Mouse (Mus musculus) retina, adult 2 months (tissue): ENCODE results near the gene Kctd12.

Source experiments
- DNase-seq: peaks from one replicate; pipeline ENCODE4 v3.0.0-alpha.2; 2012; ENCODE audit warnings: low read depth, low spot score

Kctd12 gene

DNA sequence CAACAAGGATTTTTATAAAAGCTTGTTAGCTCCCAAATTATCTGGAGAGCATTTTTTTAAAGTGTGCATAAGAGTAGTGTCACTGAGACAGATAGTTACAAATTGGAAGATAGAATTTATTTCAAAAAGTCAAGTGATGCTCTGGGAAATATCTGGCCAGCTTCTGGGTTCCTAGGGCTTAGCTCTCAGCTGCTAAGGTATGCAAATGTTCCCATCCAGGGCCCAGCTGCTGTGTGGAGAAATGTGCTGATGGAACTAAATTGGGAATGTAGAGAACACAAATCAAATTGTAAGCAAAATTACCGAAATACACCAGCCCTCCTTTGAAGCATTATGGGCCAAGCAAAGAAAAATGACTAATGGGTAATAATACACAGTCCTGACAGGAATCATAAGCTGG is 16.6 kb downstream of the Kctd12 start:
- no peak for DNase-seq

DNA sequence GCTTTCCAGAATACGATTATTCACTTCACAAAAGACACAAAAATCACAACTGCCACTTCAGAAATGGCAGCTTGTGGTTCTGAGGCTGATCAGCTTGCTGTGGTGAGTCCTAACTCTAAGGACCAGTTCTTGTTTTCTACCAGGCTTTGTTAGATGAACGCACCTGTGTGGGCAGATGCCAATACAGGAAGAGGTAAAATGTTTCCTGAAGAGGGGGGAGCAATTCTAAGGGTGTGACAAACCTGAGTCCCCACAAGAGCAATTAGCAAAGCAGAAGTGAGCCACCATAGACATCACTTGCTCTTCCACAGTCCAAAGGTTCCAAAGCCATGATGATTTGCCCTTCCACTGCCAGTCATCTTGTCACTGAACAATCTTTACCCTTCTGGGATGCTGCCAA is 20.4 kb downstream of the Kctd12 start:
- DNase-seq, result no peak

DNA sequence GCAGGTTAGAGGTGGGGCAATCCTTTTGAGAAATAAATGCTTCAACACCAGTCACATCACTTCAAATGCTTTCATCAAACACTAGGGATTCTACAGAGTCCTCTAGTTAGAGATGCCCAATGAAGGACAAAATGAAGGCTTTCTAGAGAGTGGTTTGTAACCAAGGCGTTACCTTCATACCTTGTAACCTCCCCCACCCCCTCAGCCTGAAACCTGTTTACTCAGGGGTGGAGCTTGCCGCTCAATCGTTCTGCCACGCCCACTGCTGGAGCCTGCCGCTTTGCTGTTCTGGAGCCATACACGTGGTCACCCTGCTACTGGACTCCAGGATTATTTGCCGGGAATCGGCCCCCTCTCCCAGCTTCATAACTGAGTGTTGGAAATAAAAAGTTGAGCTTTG is 28.9 kb downstream of the Kctd12 start:
- DNase-seq, result no peak

GRCm38 (mm10) chr14:102951974-102952373 is 30.5 kb downstream of the Kctd12 start:
- DNase-seq, result no peak

DNA sequence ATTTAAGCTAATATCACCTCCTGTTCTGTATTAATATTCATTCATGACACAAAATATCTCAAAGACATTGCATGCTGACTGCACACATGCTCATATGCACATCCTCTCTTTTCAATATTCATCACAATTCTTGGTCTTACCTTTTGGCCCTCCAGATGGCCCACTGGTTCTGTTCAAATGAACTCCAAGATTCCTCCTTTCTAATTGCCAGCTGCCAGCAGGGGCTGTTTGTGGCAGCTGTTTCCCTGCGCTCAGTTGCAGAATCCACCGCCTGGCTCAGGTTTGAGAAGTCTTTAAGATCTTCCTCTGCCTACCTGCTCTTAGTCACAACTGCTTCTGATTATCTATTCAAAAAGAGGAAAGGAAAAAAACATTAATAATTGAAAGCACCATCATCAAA is 34.6 kb downstream of the Kctd12 start:
- DNase-seq, result no peak

GRCm38 (mm10) chr14:102942222-102942843 is 40.1 kb downstream of the Kctd12 start:
- DNase-seq, result no peak

GRCm38 (mm10) chr14:102934878-102935277 is 47.6 kb downstream of the Kctd12 start:
- no peak for DNase-seq

DNA sequence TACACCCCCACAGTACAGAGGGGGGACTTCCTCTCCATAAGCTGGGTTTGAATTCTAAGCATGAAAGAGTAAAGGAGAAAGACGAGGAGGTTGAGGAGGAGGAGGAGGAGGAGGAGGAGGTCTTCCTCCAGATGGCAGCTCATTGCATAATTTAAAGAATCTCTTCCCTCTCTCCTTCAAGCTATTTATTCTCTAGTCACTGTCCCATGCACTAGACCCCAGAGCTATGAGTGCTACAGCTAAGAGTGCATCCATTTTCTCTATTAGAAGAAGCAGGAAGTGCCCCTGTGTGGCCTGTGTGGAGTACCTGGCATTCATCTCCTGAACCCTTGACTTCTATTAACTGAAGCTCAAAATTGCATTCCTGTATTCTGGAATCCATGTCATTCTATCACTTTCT is 51.5 kb downstream of the Kctd12 start:
- no peak for DNase-seq

- DNase-seq, result no peak
Measured at GRCm38 (mm10) chr14:102929545-102929944, 52.9 kb downstream of the Kctd12 start.

DNA sequence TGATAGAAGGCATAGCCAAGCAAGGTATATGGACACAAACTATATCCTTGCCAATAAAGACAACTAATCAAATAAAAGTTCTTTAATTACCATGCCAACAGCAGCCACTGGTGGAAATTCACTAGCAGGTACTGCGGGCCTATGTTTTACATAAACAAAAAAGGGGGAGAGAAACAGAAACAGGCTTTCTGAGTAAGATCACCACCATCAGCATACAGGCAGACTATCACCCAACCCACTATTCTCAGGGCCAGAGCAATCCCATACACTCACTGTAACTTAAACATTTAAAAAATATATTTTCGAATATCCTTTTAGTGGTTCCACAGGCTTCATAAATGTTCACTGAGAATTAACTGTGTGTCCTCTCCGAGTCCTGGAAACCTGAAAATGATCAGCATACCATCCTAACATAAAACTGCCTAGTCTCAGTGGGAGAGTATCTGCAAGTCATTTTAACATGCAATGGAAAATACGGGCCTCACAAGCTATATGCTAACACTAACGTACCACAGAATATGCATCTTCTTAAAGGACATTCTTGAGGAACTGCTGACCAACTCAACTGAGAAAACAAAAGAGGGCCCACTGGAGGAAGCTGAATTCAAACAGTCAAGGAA is 54.5 kb downstream of the Kctd12 start:
- DNase-seq, result no peak
